Mouse (Mus musculus): ENCODE data around the gene Bcl2a1c.

DNA sequence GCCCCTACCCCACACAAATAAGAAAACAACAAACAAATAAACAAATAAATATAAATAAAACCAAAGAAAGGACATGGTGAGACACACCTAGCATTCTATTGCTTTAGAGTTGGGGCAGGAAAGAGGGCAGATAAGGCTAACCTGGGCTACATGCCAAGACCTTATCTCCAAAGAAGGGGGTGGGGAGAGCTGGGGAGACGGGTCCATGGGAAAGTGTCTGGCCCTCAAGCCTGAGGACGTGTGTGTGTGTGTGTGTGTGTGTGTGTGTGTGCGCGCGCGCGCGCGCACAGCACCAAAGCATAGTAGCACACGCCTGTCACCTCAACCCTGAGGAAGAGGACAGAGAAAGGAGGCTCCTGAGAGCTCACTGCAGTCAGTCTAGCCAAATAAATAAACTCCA, 47.2 kb downstream of the Bcl2a1c start:
- TF ChIP-seq EP300 (IDR thresholded peaks at IDR 0.05; ENCODE audit: low read depth), result no peak
- no peak for TF ChIP-seq CTCF (IDR thresholded peaks at IDR 0.05; ENCODE audit: low read depth)

Data from liver, embryonic 14.5 days (tissue).